Mouse (Mus musculus) adrenal gland (tissue): ENCODE measurements around the gene Cd19.

Experiments used
- intact Hi-C: fragments of 180-260 bp; cut with DNase I; formaldehyde crosslinking; loops from one replicate; pipeline ENCODE4 v1.15.1; 2025
- long read RNA-seq, 2 experiments: library from polyadenylated mRNA; unstranded; transcript quantifications; one replicate each; pipeline ENCODE4 v2.0.0; 2020; ENCODE audit warnings: borderline replicate concordance in 1 of 2; ENCODE audit not compliant: insufficient replicate concordance in 1 of 2

Gene Cd19
- long read RNA-seq, experiment 1: 0 reads
- long read RNA-seq, experiment 2: 0 reads

GRCm38 (mm10) chr7:126414725-126415124 lies at the start of gene Cd19:
TSS of gene Cd19 (minus strand) at chr7:126414889.
- intact Hi-C loops: no loop called here

DNA sequence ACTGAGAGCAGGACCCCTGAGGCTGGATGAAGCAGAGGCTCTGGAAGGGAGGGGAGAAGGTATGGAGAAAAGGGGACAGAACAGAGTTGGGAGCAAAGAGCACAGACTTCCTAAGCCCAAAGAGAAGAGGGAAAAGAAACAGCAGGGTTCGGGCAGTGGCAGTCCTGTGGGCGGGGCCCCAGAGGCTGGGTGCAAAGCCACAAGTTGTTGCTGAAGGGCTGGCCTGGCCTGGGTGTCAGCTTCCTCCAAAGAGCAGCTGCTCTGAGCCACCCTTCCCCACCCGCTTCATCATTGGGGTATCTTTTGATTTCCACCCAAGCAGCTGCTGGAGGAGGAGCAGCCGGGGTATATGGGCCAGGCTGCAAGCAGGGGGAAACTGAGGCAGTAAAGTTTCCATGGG lies 49.4 kb upstream of the Cd19 start:
- intact Hi-C loops: no loop called here

- intact Hi-C loops: no loop called here
Measured at GRCm38 (mm10) chr7:126463547-126463946, 48.9 kb upstream of the Cd19 start.

DNA sequence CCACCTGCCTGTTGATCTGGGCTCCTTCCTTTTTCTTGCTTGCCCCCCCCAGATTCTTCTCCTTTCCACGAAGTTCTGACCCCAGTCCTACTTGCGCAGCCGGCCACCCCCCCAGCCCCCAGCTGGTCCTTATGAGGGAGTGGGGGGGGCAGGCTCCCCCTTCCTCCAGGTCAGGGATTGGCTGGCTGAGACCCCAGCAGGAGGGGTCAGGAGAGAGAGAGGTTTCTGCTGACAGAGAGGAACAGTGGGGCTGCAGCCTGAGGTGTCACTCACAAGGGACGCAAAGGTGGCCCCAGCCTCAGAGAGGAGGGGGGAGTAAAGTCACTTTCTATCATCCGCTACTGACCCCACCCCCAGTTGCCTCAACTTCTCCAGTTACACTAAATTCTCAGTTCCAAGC lies 48.3 kb upstream of the Cd19 start, which contains the start of gene Atp2a1:
Gene Atp2a1 (minus strand): TSS at position 105 of the 400 bp plus-strand sequence.
- intact Hi-C loops: no loop called here

- intact Hi-C loops: no loop called here
Measured at GRCm38 (mm10) chr7:126461626-126462025, 46.9 kb upstream of the Cd19 start.

DNA sequence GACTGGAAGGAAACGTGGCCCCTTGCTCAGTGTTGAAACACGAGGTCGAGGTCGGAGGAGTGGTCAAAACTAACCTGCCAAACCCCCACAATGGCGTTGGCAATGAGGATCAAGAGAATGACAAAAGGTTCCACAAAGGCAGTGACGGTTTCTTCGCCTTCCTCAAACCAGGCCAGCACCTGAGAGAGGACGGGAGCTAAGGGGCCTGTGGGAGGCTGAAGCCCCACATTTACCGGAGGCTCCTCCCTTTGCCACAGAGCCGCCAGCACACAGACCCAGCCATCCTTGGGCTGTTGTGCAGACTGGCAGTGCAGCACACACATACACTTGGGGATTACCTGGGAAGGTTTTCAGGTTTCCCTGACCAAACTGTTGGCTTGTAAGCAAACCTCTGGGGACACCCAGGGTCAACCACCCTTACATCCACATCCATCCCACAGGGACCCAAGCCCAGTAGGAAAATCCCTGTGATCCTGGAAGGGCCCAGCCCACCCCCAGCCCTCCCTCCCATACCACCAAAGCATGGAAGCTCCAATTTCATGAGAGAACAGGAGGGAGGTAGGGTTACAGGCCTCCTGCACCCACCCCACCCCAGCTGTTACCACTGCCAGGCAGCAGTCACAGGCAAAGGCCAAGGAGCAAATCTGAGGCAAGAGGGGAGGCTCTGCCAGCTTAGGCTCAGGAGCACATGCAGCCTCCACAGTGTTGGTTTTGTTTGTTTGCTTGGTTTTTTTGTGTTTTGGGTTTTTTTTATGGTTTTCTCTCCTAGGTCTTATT lies 46.1 kb upstream of the Cd19 start:
- intact Hi-C loops: no loop called here

- intact Hi-C loops: no loop called here
Measured at GRCm38 (mm10) chr7:126458844-126459618, 44.3 kb upstream of the Cd19 start.

DNA sequence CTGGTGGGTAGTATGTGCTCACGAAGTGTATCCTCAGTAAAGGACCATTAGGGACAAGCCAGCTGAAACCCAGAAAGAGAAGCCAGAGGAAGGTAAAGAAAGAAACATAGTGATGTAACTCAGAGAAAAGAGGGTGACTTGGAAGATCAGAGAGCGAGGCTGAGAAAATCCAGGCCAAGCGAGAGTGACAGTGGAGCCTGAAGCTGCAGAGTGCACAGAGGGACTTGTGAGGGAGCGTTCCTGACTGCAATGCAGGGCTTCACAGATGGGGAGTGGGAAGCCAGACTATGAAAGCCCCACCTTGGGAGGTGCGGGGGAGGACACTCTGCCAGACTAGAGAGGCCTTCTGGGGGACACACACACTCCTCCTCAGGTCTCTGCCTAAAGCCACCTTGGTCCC lies 43.5 kb upstream of the Cd19 start:
- intact Hi-C loops: no loop called here

- intact Hi-C loops: no loop called here
Measured at GRCm38 (mm10) chr7:126456382-126457266, 41.9 kb upstream of the Cd19 start.

- intact Hi-C loops: no loop called here
Measured at GRCm38 (mm10) chr7:126455242-126455641, 40.6 kb upstream of the Cd19 start.

DNA sequence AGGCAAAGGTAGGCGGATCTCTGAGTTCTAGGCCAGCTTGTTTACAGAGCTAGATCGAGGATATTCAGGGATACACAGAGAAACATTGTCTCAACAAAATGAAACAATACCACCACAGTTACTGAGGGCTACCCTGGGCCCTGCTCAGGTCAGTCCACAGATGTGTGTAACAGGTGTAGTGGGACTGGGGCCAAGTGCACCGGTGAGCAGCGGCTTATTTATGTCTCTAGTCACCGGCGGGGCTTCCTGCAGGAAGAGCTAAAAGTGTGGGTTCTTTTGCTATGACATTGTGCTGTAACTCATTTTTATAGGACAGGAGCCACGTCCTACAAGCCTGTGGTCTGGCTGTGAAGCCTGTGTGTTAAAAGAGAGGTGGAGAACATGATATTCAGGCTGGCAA lies 39.2 kb upstream of the Cd19 start:
- intact Hi-C loops: no loop called here

- intact Hi-C loops: no loop called here
Measured at GRCm38 (mm10) chr7:126452244-126452643, 37.6 kb upstream of the Cd19 start.

DNA sequence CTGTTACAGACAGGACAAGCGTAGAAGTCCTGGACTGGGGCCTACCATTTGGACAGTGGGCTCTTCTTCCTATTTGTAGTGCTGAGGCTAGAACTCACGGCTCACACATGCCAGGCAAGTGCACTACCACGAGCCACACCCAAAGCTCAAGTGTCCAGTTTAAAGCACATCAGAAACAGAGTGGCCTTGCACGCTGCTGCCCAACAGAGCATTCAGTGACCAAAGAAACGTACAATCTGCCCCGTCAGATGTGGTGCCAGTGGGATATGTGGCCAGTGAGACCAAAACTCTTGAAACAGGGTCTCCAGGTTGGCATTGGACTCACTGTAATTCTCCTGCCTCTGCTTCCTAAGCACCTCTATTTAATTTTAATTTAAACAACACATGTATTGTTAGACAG lies 36.0 kb upstream of the Cd19 start:
- intact Hi-C loops: no loop called here

DNA sequence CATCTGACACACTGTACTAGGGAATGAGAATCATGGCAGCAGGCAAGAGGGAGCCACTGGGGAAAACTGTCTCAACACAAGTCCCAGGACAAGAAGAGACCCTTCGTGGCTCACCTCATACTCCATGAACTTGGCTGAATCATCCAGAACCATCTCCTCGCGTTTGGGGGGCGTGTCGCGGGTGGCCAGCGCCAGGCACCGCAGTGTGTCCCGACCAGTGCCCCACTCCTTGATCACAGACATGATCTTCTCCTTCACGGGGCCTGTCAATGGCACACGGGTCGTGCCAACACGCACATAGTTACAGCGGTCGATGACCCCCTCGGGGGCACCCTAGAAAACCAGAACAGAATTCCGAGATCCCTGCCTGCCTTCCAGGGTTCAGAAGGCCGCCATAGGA lies 35.3 kb upstream of the Cd19 start:
- intact Hi-C loops: no loop called here

DNA sequence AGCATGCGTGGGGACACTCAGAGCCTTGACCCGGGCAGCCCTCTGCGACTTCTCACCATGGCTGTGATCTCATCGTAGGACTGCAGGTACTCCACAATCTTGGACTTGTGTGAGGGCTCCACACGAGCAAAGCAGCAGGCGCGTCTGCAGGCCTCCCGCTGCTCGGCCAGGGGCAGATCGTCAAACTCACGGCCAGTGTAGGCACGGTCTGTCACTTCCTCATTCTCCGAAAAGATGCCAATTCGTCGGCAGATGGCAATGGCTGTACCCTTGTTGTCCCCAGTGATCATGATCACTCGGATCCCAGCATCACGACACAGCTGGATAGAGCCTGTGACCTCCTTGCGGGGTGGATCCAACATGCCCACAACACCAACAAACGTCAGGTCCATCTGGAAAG lies 33.8 kb upstream of the Cd19 start:
- intact Hi-C loops: no loop called here

GRCm38 (mm10) chr7:126446217-126446616 lies 31.5 kb upstream of the Cd19 start:
- intact Hi-C loops: no loop called here

GRCm38 (mm10) chr7:126445104-126445815 lies 30.6 kb upstream of the Cd19 start:
- intact Hi-C loops: no loop called here

DNA sequence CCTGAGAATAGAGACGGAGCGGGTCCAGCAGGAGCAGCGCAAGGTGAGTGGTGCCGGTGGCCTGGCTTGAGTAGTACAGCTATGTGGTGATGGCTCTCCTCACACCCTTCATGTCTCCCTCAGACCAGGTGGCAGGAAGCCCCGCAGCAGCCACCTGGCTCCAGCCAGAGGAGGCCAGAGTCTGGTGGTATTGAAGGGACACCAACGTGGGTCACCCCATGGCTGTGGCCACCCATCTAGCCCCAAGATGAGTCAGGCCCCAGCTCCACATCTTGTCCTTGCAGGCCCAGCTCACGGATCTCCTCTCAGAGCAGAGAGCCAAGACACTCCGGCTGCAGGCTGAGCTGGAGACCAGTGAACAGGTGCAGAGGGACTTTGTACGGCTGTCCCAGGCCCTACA lies 29.8 kb upstream of the Cd19 start:
- intact Hi-C loops: no loop called here

- intact Hi-C loops: no loop called here
Measured at GRCm38 (mm10) chr7:126443997-126444396, 29.3 kb upstream of the Cd19 start.

DNA sequence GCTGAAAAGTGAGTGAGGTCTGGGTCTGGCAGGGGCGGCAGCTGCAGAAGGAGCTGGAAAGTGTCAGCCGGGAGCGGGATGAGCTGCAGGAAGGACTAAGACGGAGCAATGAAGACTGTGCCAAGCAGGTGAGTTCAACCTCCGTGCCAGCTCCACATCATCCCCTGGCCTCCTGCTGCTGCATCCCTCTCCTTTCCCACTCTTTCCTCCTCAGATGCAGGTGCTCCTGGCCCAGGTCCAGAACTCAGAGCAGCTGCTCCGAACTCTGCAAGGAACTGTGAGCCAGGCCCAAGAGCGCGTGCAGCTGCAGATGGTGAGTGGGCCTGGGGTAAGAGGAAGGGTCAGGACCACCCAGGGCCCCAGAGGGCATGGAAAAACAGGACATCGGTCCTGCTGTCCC lies 25.4 kb upstream of the Cd19 start:
- intact Hi-C loops: no loop called here

DNA sequence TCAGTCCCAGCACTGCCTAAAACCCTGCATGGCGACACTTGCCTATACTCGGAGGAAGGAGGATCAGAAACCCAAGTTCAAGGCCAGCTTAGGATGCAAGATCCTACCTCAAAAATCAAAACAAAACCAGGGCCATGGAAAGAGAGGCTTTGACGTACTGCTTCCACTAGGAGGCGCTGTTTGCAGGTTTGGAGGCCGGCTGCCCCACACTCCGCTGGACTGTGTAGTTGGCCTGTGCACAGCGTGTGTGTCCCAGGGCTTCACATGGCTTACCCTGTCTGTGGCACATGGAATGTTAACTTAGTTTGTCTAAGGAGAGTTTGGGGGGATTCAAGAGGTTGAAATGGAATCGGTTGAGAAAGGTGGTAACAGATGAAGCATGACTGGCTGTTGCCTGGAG lies 22.2 kb upstream of the Cd19 start:
- intact Hi-C loops: loop anchor here (5.0 kb wide), 1 partner anchor 35 kb away; no protein-coding TSS in a partner anchor
